Mouse (Mus musculus): ENCODE data around the gene Adgrg5. TPM values are rescaled to one million over a fixed set of nuclear protein-coding genes. Genes with fewer than 3 reads are reported as not detected.

The Adgrg5 gene
- polyA plus RNA-seq, 1 experiment from 2014 or later: 0.13 TPM

- TF ChIP-seq CTCF (IDR thresholded peaks at IDR 0.05; ENCODE audit: low read depth) (no peak), EP300 (IDR thresholded peaks at IDR 0.05; ENCODE audit: low read depth) (no peak)
- 81% methylated on average over 4 of the region's 4 CpGs for WGBS (ENCODE audit: insufficient replicate concordance)
- Histone ChIP-seq H3K4me2 (ENCODE audit: low read depth, low read length) (no peak overlapping the region), H3K36me3 (replicated peaks; ENCODE audit: insufficient read depth, low read length) (no peaks in the 10 kb centered on the region), H3K27me3 (ENCODE audit: insufficient read depth, low read length) (peaks cover 4% of the 10 kb centered on the region; the same call in 1 of the 2 replicates), H3K9ac (replicated peaks) (no peak overlapping the region), H3K9me3 (ENCODE audit: low read length) (no peaks in the 10 kb centered on the region), H3K27ac (ENCODE audit: low read depth) (no peak overlapping the region), H3K4me3 (ENCODE audit: low read depth, low read length) (no peak overlapping the region), H3K4me1 (ENCODE audit: insufficient read depth) (no peaks in the 10 kb centered on the region)
- no peak for ATAC-seq
- DNase-seq: no peak
These were observed 24.9 kb downstream of the Adgrg5 start for GRCm38 (mm10) chr8:94948421-94948820.

DNA sequence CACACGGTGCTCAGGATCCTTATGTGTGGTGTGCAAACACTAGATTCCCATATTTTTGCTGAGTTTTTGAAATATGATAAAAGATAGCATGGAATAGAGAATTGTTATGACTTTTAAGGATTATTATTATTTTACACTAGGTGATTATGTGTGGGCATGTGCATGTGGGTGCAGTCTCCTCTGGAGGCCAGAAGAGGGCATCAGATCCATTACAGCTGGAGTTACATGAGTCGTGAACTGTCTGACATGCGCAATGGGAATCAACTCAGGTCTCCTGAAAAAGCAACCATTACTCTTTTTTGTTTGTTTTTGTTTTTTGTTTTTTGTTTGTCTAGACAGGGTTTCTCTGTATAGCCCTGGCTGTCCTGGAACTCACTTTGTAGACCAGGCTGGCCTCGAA, 25.5 kb downstream of the Adgrg5 start:
- ATAC-seq (no peak), DNase-seq (no peak)
- Histone ChIP-seq H3K4me2 (ENCODE audit: low read depth, low read length) (no peak overlapping the region), H3K36me3 (replicated peaks; ENCODE audit: insufficient read depth, low read length) (no peaks in the 10 kb centered on the region), H3K9ac (replicated peaks) (no peak overlapping the region), H3K4me3 (ENCODE audit: low read depth, low read length) (no peak overlapping the region), H3K27ac (ENCODE audit: low read depth) (no peak overlapping the region), H3K27me3 (ENCODE audit: insufficient read depth, low read length) (peaks cover 4% of the 10 kb centered on the region; the same call in 1 of the 2 replicates), H3K4me1 (ENCODE audit: insufficient read depth) (peaks cover 5% of the 10 kb centered on the region), H3K9me3 (ENCODE audit: low read length) (no peaks in the 10 kb centered on the region)
- TF ChIP-seq CTCF (IDR thresholded peaks at IDR 0.05; ENCODE audit: low read depth) (peak; percentile 44), EP300 (IDR thresholded peaks at IDR 0.05; ENCODE audit: low read depth) (no peak)
- 76% methylated on average over 4 of the region's 4 CpGs for WGBS (ENCODE audit: insufficient replicate concordance)

- H3K4me2 ChIP-seq (ENCODE audit: low read depth, low read length): no peak overlapping the region
- ATAC-seq (peak; percentile 58; the same call in 1 of the 2 replicates), DNase-seq (peak; percentile 79)
- 19% methylated on average over 4 of the region's 4 CpGs for WGBS (ENCODE audit: insufficient replicate concordance)
- H3K9me3 ChIP-seq (ENCODE audit: low read length): no peaks in the 10 kb centered on the region
- TF ChIP-seq EP300 (IDR thresholded peaks at IDR 0.05; ENCODE audit: low read depth) (no peak), CTCF (IDR thresholded peaks at IDR 0.05; ENCODE audit: low read depth) (peak; percentile 99)
- H3K27me3 ChIP-seq (ENCODE audit: insufficient read depth, low read length): peaks cover 4% of the 10 kb centered on the region; the same call in 1 of the 2 replicates
- no peak overlapping the region for H3K27ac ChIP-seq (ENCODE audit: low read depth)
- H3K4me1 ChIP-seq (ENCODE audit: insufficient read depth): peaks cover 15% of the 10 kb centered on the region
- H3K4me3 ChIP-seq (ENCODE audit: low read depth, low read length): no peak overlapping the region
- no peaks in the 10 kb centered on the region for H3K36me3 ChIP-seq (replicated peaks; ENCODE audit: insufficient read depth, low read length)
- no peak overlapping the region for H3K9ac ChIP-seq (replicated peaks)
These were observed 26.6 kb downstream of the Adgrg5 start for GRCm38 (mm10) chr8:94950046-94950445.

DNA sequence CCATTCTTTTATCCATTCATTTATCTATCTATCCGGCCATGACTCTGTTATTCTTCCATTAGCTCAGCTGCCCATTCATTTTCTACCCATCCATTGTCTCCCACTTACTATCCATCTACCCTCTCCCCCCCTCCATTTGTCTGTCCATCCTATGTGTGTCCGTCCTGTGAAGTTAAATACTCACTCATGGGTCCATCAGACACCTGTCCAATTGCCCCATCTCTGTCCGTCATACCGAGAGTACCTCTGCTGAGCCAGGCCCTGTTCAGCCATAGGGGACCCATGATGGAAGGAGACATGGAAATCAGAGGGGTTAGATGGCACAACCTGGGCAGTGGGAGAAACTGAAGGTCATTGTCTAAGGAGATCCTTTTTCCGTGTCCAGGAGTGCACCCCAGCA, 27.0 kb downstream of the Adgrg5 start:
- WGBS (ENCODE audit: insufficient replicate concordance): 74% methylated on average over 5 of the region's 5 CpGs
- TF ChIP-seq CTCF (IDR thresholded peaks at IDR 0.05; ENCODE audit: low read depth) (no peak), EP300 (IDR thresholded peaks at IDR 0.05; ENCODE audit: low read depth) (no peak)
- DNase-seq (no peak), ATAC-seq (no peak)
- no peaks in the 10 kb centered on the region for H3K36me3 ChIP-seq (replicated peaks; ENCODE audit: insufficient read depth, low read length)
- H3K27ac ChIP-seq (ENCODE audit: low read depth): no peak overlapping the region
- no peak overlapping the region for H3K9ac ChIP-seq (replicated peaks)
- H3K4me3 ChIP-seq (ENCODE audit: low read depth, low read length): no peak overlapping the region
- no peaks in the 10 kb centered on the region for H3K9me3 ChIP-seq (ENCODE audit: low read length)
- H3K4me1 ChIP-seq (ENCODE audit: insufficient read depth): peaks cover 15% of the 10 kb centered on the region
- no peak overlapping the region for H3K4me2 ChIP-seq (ENCODE audit: low read depth, low read length)
- peaks cover under 1% of the 10 kb centered on the region; the same call in 1 of the 2 replicates for H3K27me3 ChIP-seq (ENCODE audit: insufficient read depth, low read length)

DNA sequence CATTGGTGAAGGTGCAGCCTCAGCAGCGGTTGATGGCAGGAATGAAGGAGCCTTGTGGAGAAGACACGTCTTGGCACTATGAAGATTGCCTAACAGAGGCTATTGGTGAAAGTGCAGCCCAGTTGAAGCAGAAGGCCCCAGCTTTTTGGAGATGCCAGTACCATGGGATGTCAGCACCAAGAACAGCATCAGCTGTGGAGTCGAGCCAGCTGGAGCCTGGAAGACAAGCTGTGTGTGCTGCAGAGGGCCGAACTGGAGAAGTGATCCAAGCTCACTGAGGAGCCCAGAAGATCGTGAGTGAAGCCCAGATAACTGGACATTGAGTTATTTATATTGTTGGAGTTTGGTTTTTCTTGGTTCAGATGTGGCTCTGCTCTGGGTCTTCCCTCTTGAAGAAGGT, 28.6 kb downstream of the Adgrg5 start:
- TF ChIP-seq CTCF (IDR thresholded peaks at IDR 0.05; ENCODE audit: low read depth) (no peak), EP300 (IDR thresholded peaks at IDR 0.05; ENCODE audit: low read depth) (no peak)
- WGBS (ENCODE audit: insufficient replicate concordance): 70% methylated on average over 5 of the region's 5 CpGs
- no peaks in the 10 kb centered on the region for H3K9me3 ChIP-seq (ENCODE audit: low read length)
- H3K4me1 ChIP-seq (ENCODE audit: insufficient read depth): peaks cover 15% of the 10 kb centered on the region
- H3K4me3 ChIP-seq (ENCODE audit: low read depth, low read length): no peak overlapping the region
- no peak for ATAC-seq
- no peaks in the 10 kb centered on the region for H3K27me3 ChIP-seq (ENCODE audit: insufficient read depth, low read length)
- no peak for DNase-seq
- no peak overlapping the region for H3K4me2 ChIP-seq (ENCODE audit: low read depth, low read length)
- no peak overlapping the region for H3K9ac ChIP-seq (replicated peaks)
- H3K36me3 ChIP-seq (replicated peaks; ENCODE audit: insufficient read depth, low read length): no peaks in the 10 kb centered on the region
- no peak overlapping the region for H3K27ac ChIP-seq (ENCODE audit: low read depth)

DNA sequence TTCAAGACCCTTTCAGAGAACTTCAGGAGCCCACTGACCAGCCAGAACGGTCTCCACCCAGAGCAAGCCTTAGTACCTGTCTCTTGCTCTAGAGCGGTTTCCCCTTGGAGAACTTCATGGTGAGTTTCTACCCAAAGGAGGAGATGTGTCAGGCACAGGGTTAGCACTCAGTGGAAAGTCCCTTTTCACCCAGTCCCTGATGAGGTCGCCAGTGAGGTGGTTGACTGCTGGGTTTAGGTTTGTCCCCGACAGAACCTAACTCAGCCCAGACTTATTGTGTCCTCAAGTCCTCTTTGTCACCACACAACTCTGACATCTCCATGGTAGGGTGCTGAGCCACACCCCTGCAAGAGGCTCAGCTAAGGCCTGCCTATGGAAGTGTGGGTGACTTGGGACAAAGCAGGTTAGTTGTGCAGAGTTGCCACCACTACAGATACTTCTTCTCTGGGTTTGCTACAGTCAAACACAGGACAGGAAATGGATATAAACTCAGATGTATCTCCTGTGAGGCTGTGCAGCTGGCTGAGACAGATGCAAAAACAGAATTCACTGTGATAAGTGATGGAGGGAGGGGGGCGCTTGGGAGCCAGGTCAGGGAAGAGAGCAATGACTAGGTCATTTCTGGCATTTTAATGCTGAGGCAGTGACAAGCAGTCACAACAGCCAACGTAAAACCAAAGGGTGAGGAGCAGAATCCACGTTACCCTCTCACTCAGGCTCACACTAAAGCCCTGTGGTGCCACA, 30.3 kb downstream of the Adgrg5 start:
- Histone ChIP-seq H3K27me3 (ENCODE audit: insufficient read depth, low read length) (no peaks in the 10 kb centered on the region), H3K36me3 (replicated peaks; ENCODE audit: insufficient read depth, low read length) (no peaks in the 10 kb centered on the region), H3K4me1 (ENCODE audit: insufficient read depth) (peaks cover 15% of the 10 kb centered on the region), H3K9me3 (ENCODE audit: low read length) (no peaks in the 10 kb centered on the region), H3K4me2 (ENCODE audit: low read depth, low read length) (no peak overlapping the region; the same call in 1 of the 2 replicates), H3K9ac (replicated peaks) (no peak overlapping the region), H3K4me3 (ENCODE audit: low read depth, low read length) (no peak overlapping the region), H3K27ac (ENCODE audit: low read depth) (0 out of 2 replicates have a peak overlapping the region, but pooled peaks have one; percentile 62)
- WGBS (ENCODE audit: insufficient replicate concordance): 54% methylated on average over 7 of the region's 7 CpGs
- ATAC-seq: no peak
- no peak for DNase-seq
- TF ChIP-seq CTCF (IDR thresholded peaks at IDR 0.05; ENCODE audit: low read depth): no peak
- TF ChIP-seq EP300 (IDR thresholded peaks at IDR 0.05; ENCODE audit: low read depth): no peak

Measured in liver, postnatal 0 days (tissue).